ENCODE assay signal across 25 mouse cellular contexts in the genomic region with DNA sequence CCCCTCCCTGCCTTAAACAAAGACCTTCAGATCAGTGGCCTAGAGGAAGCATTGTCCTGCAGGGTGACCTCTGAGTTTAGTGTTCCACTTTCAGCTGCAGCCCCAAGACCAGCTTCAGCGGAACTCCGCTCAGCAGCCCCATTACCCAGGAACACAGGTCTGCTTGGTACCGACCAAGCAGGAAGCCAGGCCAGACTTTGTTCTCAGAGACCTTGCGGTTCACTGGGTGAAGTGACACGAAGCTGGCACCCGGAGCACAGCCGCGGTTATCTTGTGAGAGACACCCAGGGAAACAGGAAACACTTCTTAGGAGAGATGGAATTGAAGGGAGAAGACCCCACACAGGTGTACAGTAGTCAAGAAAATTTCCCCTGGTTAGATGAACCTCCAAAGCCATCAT. TPM values are rescaled to one million over a fixed set of nuclear protein-coding genes. Genes with fewer than 3 reads are reported as not detected.
A peak's percentile ranks its signal among the peaks of the same experiment; 100 is the strongest.
DNase-seq lines count a peak whose midpoint lies in the region; ATAC-seq and TF ChIP-seq lines count a peak whose summit lies in the region.
"Had no signal": no experiment of that assay in that cellular context is flagged by ENCODE, and none has a peak within 500 bp of the region (broad histone marks: within the 10 kb centered on the region; RNA-seq: fewer than 3 reads in every experiment).

No protein-coding gene starts in this region.

- H3K9me3 ChIP-seq in forebrain, embryonic 14.5 days (replicated peaks; ENCODE audit: control insufficient read depth, low read length), result no peaks in the 10 kb centered on the region
- H3K9me3 ChIP-seq in heart, embryonic 11.5 days (replicated peaks; ENCODE audit: control insufficient read depth, low read length), result no peaks in the 10 kb centered on the region
- H3K9me3 ChIP-seq: forebrain, embryonic 15.5 days; heart, embryonic 12.5 days; hindbrain, embryonic 13.5 days; midbrain, embryonic 13.5 days had no signal

- no peak for TF ChIP-seq CTCF in small intestine, adult 2 months (IDR thresholded peaks at IDR 0.05; ENCODE audit: extremely low read depth, insufficient read length, insufficient replicate concordance, low read depth, low read length)

- no peaks in the 10 kb centered on the region for H3K36me3 ChIP-seq in small intestine, adult 2 months (ENCODE audit: control insufficient read depth, insufficient read depth, low read length)
- no peaks in the 10 kb centered on the region for H3K36me3 ChIP-seq in forebrain, embryonic 14.5 days (ENCODE audit: control insufficient read depth, insufficient read depth, low read length)
- H3K36me3 ChIP-seq in heart, embryonic 11.5 days (ENCODE audit: control insufficient read depth, insufficient read depth, low read length), result no peaks in the 10 kb centered on the region
- H3K36me3 ChIP-seq: forebrain, embryonic 15.5 days; heart, embryonic 12.5 days; hindbrain, embryonic 13.5 days; midbrain, embryonic 13.5 days had no signal

- no peaks in the 10 kb centered on the region for H3K27me3 ChIP-seq in small intestine, adult 2 months (ENCODE audit: control insufficient read depth, insufficient read depth, low read length)
- H3K27me3 ChIP-seq in forebrain, embryonic 14.5 days (replicated peaks; ENCODE audit: control insufficient read depth, insufficient read depth, low read length), result no peaks in the 10 kb centered on the region
- H3K27me3 ChIP-seq in heart, embryonic 11.5 days (ENCODE audit: control insufficient read depth, insufficient read depth, low read length), result no peaks in the 10 kb centered on the region
- H3K27me3 ChIP-seq: forebrain, embryonic 15.5 days; heart, embryonic 12.5 days; hindbrain, embryonic 13.5 days; midbrain, embryonic 13.5 days had no signal

- ATAC-seq in granulocyte monocyte progenitor cell, adult 5-6 weeks (replicated peaks; ENCODE audit: poor library complexity, severe bottlenecking), result peak; percentile 38; the same call in 1 of the 2 replicates
- ATAC-seq in forebrain, embryonic 14.5 days, result no peak
- ATAC-seq in heart, embryonic 11.5 days (replicated peaks; ENCODE audit: insufficient number of reproducible peaks, low FRiP score, low TSS enrichment), result no peak
- ATAC-seq: forebrain, embryonic 15.5 days; liver, postnatal 0 days; midbrain, embryonic 13.5 days had no signal

- WGBS in small intestine, adult 2 months, result 32% methylated on average over 8 of the region's 8 CpGs
- WGBS in forebrain, embryonic 14.5 days, result 83% methylated on average over 8 of the region's 8 CpGs
- WGBS in heart, embryonic 11.5 days (ENCODE audit: insufficient replicate concordance), result 70% methylated on average over 8 of the region's 8 CpGs

- H3K4me1 ChIP-seq in small intestine, adult 2 months (ENCODE audit: control insufficient read depth, insufficient read depth, insufficient read length, low read length), result peaks cover 3% of the 10 kb centered on the region; the same call in 1 of the 2 replicates
- no peaks in the 10 kb centered on the region for H3K4me1 ChIP-seq in forebrain, embryonic 14.5 days (ENCODE audit: control insufficient read depth, insufficient read depth, low read length)
- no peaks in the 10 kb centered on the region for H3K4me1 ChIP-seq in heart, embryonic 11.5 days (ENCODE audit: control insufficient read depth, insufficient read depth, low read length)
- H3K4me1 ChIP-seq: forebrain, embryonic 15.5 days; hindbrain, embryonic 13.5 days; midbrain, embryonic 13.5 days had no signal

- H3K4me3 ChIP-seq in small intestine, adult 2 months (ENCODE audit: low read depth, low read length), result peak overlapping the region; percentile 72
- no peak overlapping the region for H3K4me3 ChIP-seq in forebrain, embryonic 14.5 days (ENCODE audit: low read depth, low read length)
- no peak overlapping the region for H3K4me3 ChIP-seq in heart, embryonic 11.5 days (ENCODE audit: low read depth, low read length)
- H3K4me3 ChIP-seq: forebrain, embryonic 15.5 days; gastrocnemius, adult 2 months; heart, embryonic 12.5 days; hindbrain, embryonic 13.5 days; midbrain, embryonic 13.5 days had no signal

- H3K27ac ChIP-seq in small intestine, adult 2 months (ENCODE audit: insufficient read depth, low read depth, low read length), result 0 out of 2 replicates have a peak overlapping the region, but pooled peaks have one; percentile 34
- H3K27ac ChIP-seq in forebrain, embryonic 14.5 days (ENCODE audit: low read depth, low read length), result no peak overlapping the region
- no peak overlapping the region for H3K27ac ChIP-seq in heart, embryonic 11.5 days (ENCODE audit: low read depth, low read length)
- H3K27ac ChIP-seq: forebrain, embryonic 15.5 days; gastrocnemius, adult 2 months; hindbrain, embryonic 13.5 days; midbrain, embryonic 13.5 days had no signal

- intact Hi-C loops in heart, postnatal 10 days (cut with DNase I), result no loop called here

- H3K4me2 ChIP-seq in forebrain, embryonic 14.5 days (ENCODE audit: low read length), result no peak overlapping the region
- no peak overlapping the region for H3K4me2 ChIP-seq in heart, embryonic 11.5 days
- H3K4me2 ChIP-seq: forebrain, embryonic 15.5 days; heart, embryonic 12.5 days; hindbrain, embryonic 13.5 days; midbrain, embryonic 13.5 days had no signal

- no peak overlapping the region for H3K9ac ChIP-seq in forebrain, embryonic 14.5 days (ENCODE audit: low read length)
- H3K9ac ChIP-seq in heart, embryonic 11.5 days (ENCODE audit: low read depth, low read length), result no peak overlapping the region
- H3K9ac ChIP-seq: forebrain, embryonic 15.5 days; heart, embryonic 12.5 days; hindbrain, embryonic 13.5 days; liver, postnatal 0 days; midbrain, embryonic 13.5 days had no signal

- no peak for TF ChIP-seq POLR2A in small intestine, adult 2 months (IDR thresholded peaks at IDR 0.05; ENCODE audit: low read depth, low read length)

- peak; percentile 81 for DNase-seq in heart, adult 11 months
- no peak for DNase-seq in heart, postnatal 10 days
- DNase-seq in B cell, adult 2 months, result peak; percentile 10 to 24
- no peak for DNase-seq in gastrocnemius, postnatal 10 days
- no peak for DNase-seq in forebrain, embryonic 14.5 days (ENCODE audit: low spot score)
- DNase-seq: cerebellum, adult 2 months; gastrocnemius, adult 2 months; kidney, adult 18-20 months; kidney, postnatal 25 days; liver, postnatal 0 days; lung, postnatal 4 days; right cerebral cortex, postnatal 4 days; thymus, postnatal 25 days had no signal

RNA-seq across cellular contexts. Expression of gene Arl14, which starts 1.4 kb away (rescaled TPM):
- total RNA-seq in heart, postnatal 10 days (2021), result not detected
- not detected in 2 replicates for total RNA-seq in granulocyte monocyte progenitor cell, adult 5-6 weeks (2014; fragmentation: Nextera tagmentation)
- total RNA-seq in granulocyte monocyte progenitor cell, adult 5-6 weeks (2017), result not detected in 2 replicates
- polyA plus RNA-seq in small intestine, adult 2 months (2012; rRNA removed), result 3.1 and 4.5 TPM in 2 replicates
- not detected for total RNA-seq in gastrocnemius, postnatal 10 days (2021)
- not detected in 2 replicates for polyA plus RNA-seq in forebrain, embryonic 14.5 days (2014; fragmentation: Nextera tagmentation; extraction: Ambion mirVana)
- polyA plus RNA-seq in heart, embryonic 11.5 days (2014; fragmentation: Nextera tagmentation; extraction: Ambion mirVana), result not detected in 2 replicates
- total RNA-seq: adrenal gland, adult 18-20 months; gastrocnemius, adult 2 months; layer of hippocampus, postnatal 10 days; left cerebral cortex, postnatal 10 days had no signal
- polyA plus RNA-seq: brain, embryonic 14.5 days; cerebellum, adult 2 months; forebrain, embryonic 15.5 days; heart, embryonic 12.5 days; hindbrain, embryonic 13.5 days; limb, embryonic 14.5 days; liver, postnatal 0 days; midbrain, embryonic 13.5 days had no signal

Comparison
In these comparisons a context has a peak if more than half of its experiments do, and no peak if none do; other contexts are left out.
1. DNase-seq: peak in heart, adult 11 months (single experiment) and B cell, adult 2 months (2 of 2); none in heart, postnatal 10 days (0 of 2), gastrocnemius, postnatal 10 days (single experiment) and forebrain, embryonic 14.5 days (single experiment).